Mouse (Mus musculus) heart, adult 2 months (tissue): ENCODE data around the gene Ttc39b. TPM values are rescaled to one million over a fixed set of nuclear protein-coding genes. Genes with fewer than 3 reads are reported as not detected.
A peak's percentile ranks its signal among the peaks of the same experiment; 100 is the strongest.

Experiments
- DNase-seq, 2 experiments: peaks; one replicate each; pipeline ENCODE4 v3.0.0; 2021
- H3K27ac ChIP-seq: fragments of 200-600 bp; 2 replicates; pipeline ENCODE4 v1.8.1; 2022
- H3K27me3 ChIP-seq: fragments of 200-500 bp; 2 replicates; pipeline ENCODE4 v1.6.1; 2012; ENCODE audit warnings: mild to moderate bottlenecking, low read length, inconsistent platforms, mixed read lengths; ENCODE audit not compliant: control insufficient read depth, insufficient read depth
- H3K36me3 ChIP-seq: fragments of 200-500 bp; 2 replicates; pipeline ENCODE4 v1.6.1; 2012; ENCODE audit warnings: low read length, inconsistent platforms; ENCODE audit not compliant: control insufficient read depth, insufficient read depth
- H3K4me1 ChIP-seq: fragments of 200-500 bp; 2 replicates; pipeline ENCODE4 v1.6.1; 2011; ENCODE audit warnings: low read length; ENCODE audit not compliant: control insufficient read depth, insufficient read depth
- H3K4me3 ChIP-seq: fragments of 200-600 bp; 2 replicates; pipeline ENCODE4 v1.8.1; 2022
- H3K79me2 ChIP-seq: fragments of 200-500 bp; replicated peaks from 2 replicates; pipeline ENCODE4 v1.6.1; 2012; ENCODE audit warnings: mild to moderate bottlenecking, inconsistent platforms, low read length, moderate library complexity, mixed read lengths; ENCODE audit not compliant: control insufficient read depth, insufficient read depth
- H3K9ac ChIP-seq: fragments of 200-500 bp; 2 replicates; pipeline ENCODE4 v1.6.1; 2012; ENCODE audit warnings: low read depth, mild to moderate bottlenecking, control low read depth, inconsistent platforms, low read length, mixed read lengths
- CTCF ChIP-seq: fragments of 200-600 bp; IDR thresholded peaks from 2 replicates; pipeline ENCODE4 v1.8.1; 2022; ENCODE audit warnings: antibody characterized with exemption, mild to moderate bottlenecking, moderate library complexity
- EP300 ChIP-seq: fragments of 200-500 bp; IDR thresholded peaks from 2 replicates; pipeline ENCODE4 v1.6.1; 2011; ENCODE audit warnings: low read depth, low read length, control low read depth; ENCODE audit not compliant: insufficient read depth
- POLR2A ChIP-seq: fragments of 200-500 bp; IDR thresholded peaks from 2 replicates; pipeline ENCODE4 v1.6.1; 2011; ENCODE audit warnings: mild to moderate bottlenecking, low read depth, low read length, control low read depth; ENCODE audit not compliant: insufficient read depth
- WGBS: fragments of 180-500 bp; shearing (Covaris S2); methylation state at CpG from one replicate; pipeline ENCODE4 v1.1.7; 2018; 5-methylcytosine and 5-hydroxymethylcytosine counted together
- intact Hi-C: fragments of 180-260 bp; cut with DNase I; formaldehyde crosslinking; loops from one replicate; pipeline ENCODE4 v1.15.1; 2025
- long read RNA-seq: library from polyadenylated mRNA; stranded (forward); transcript quantifications from one replicate; pipeline ENCODE4 v2.0.0, GENCODE M21; 2021
- polyA plus RNA-seq: library from polyadenylated mRNA; depleted of rRNA; stranded (reverse); fragments of >200 nt; gene quantifications from 2 replicates; pipeline ENCODE4 v1.2.3, GENCODE M21; 2012; rRNA removed
- total RNA-seq, 2 experiments: library from RNA; stranded (reverse); gene quantifications; 2 replicates each; pipeline ENCODE4 v1.2.3; 2021

Ttc39b gene
- 10 to 100 TPM; 16.2 to 21.9 TPM for total RNA-seq
- 3.8 and 7.4 TPM in 2 replicates for polyA plus RNA-seq
- long read RNA-seq, full-length matches to known transcripts, result 18 of 23 reads
- long read RNA-seq, partial matches to known transcripts, result 0 of 23 reads
- long read RNA-seq, other reads (novel, unspliced or antisense), result 5 of 23 reads

DNA sequence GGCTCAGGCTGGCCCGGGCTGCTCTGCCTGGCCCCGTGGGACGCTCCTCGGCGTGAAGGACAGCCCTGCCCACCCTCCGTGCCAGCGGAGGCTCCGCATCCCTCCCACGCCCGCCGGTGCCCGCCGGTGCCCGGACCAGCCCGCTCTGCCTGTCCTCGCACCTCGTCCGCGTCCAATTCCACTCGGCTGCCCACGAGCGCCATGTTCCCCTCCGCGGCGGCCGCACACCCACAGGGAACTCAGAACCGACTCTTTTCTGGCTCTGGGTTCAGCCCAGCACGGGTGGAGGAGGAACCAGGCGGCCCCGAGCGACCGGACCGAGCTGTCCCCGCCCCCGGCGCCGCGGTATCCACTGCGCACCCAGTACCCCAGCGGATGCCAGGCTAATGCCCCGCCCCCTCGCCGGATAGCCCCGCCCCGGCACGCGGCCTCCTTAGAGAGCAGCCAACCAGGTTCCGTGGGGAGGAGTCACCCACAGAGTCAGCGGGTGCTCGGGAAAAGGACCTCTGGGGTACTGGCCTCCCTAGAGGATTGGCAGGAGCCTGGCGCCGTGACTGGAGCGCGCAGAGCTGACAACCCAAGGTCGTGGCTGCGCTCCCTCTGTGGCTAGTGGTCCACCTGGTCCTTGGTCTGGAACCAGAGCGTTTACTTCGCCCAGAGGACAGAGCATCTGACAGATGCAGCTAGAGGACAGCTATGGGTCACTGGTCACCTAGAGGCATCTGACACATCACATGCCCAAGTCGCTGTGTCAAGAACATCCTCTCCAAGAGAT, at the start of gene Ttc39b:
TSS of gene Ttc39b (minus strand) at position 346 of the 775 bp plus-strand sequence.
- peak; percentile 99 for DNase-seq
- H3K9ac ChIP-seq, result peak within 1 kb of the TSS; percentile 76
- H3K79me2 ChIP-seq, result peaks cover 3% of the 10 kb centered on the region; the same call in 1 of the 2 replicates
- intact Hi-C loops, result loop anchor here (1.0 to 5.0 kb wide), 4 partner anchors 21 to 93 kb away; partner anchors contain the start of gene Snapc3
- no peaks in the 10 kb centered on the region for H3K27me3 ChIP-seq
- peak within 1 kb of the TSS; percentile 82 for H3K4me3 ChIP-seq
- peaks cover 4% of the 10 kb centered on the region for H3K4me1 ChIP-seq
- H3K36me3 ChIP-seq, result peaks cover 5% of the 10 kb centered on the region
- under 1% methylated on average over 58 of the region's 59 CpGs for WGBS
- peak within 1 kb of the TSS; percentile 87 for H3K27ac ChIP-seq
- 0 out of 2 replicates have a peak, but pooled peaks have one; percentile 48 for TF ChIP-seq EP300
- TF ChIP-seq CTCF, result no peak
- peak; percentile 33; the same call in 1 of the 2 replicates for TF ChIP-seq POLR2A

DNA sequence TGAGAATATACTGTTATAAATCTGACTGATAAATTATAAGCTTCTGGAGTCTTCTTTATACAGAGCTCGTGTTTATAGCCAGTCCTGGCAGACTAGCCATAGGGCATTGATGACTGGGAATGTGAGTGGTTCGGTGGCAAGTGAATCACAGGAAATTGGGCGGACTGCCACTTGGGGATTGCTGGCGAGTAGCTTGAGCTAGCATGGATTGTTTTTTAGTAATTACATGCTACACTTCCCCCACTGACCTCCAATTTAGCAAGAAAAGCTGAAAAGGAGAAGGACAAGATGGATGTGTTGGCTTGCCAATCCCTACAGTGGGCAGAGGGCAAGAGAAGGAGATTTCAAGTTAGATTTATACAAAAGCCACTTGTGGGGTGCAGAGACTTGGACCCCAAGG, 49.3 kb upstream of the Ttc39b start:
- H3K79me2 ChIP-seq, result no peaks in the 10 kb centered on the region
- H3K9ac ChIP-seq, result no peak overlapping the region
- H3K4me1 ChIP-seq, result no peaks in the 10 kb centered on the region
- no peak overlapping the region for H3K27ac ChIP-seq
- 50% methylated on average over 4 of the region's 4 CpGs for WGBS
- no peak for TF ChIP-seq EP300
- TF ChIP-seq POLR2A, result no peak
- no peak for TF ChIP-seq CTCF
- no peak for DNase-seq
- intact Hi-C loops, result no loop called here
- no peaks in the 10 kb centered on the region for H3K27me3 ChIP-seq
- H3K4me3 ChIP-seq, result no peak overlapping the region
- H3K36me3 ChIP-seq, result no peaks in the 10 kb centered on the region

DNA sequence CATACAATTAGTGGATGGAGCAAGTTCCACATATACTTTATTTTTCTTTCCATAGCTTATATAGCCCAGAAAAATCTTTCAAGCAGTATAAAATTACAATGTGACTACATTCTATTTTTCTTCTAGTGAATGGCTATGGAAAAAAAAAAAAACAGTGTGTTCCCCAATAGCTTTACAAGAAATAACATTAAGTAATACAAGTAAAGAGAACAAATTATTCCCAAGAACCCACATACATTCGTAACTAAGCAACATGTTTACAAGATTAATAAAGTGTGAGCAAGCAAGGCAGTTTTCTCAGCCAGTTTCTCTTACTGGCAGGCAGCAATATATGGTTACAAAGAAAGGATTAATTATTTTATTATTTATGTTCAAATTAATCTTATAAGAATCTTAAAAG, 33.7 kb upstream of the Ttc39b start:
- H3K27ac ChIP-seq, result no peak overlapping the region
- H3K27me3 ChIP-seq, result peaks cover 2% of the 10 kb centered on the region
- no peak overlapping the region for H3K9ac ChIP-seq
- intact Hi-C loops, result no loop called here
- TF ChIP-seq POLR2A (no peak), CTCF (no peak), EP300 (no peak)
- no peaks in the 10 kb centered on the region for H3K4me1 ChIP-seq
- no peaks in the 10 kb centered on the region for H3K36me3 ChIP-seq
- no peak overlapping the region for H3K4me3 ChIP-seq
- 86% methylated on average over 1 of the region's 1 CpGs for WGBS
- DNase-seq, result no peak
- H3K79me2 ChIP-seq, result no peaks in the 10 kb centered on the region

DNA sequence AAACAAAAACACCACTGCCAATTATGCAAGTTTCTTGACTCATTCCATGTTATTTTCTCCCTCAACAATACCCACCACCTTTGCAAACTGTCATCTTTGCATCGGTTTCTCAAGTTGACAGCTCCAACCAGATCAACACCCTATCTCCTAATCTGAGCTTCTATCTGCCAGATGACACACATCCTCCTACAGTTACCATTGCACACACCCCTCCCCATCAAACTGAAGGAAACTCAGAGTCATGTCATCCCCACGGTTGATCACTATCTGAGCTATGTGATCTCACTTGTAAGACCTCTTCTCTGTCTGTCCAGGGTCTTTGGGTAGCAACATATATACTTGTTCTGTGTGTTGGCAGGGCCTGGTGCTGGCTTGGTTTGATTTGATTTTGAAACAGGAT, 30.7 kb upstream of the Ttc39b start:
- no peak for DNase-seq
- Histone ChIP-seq H3K27ac (no peak overlapping the region), H3K4me3 (no peak overlapping the region), H3K4me1 (peaks cover 4% of the 10 kb centered on the region), H3K36me3 (peaks cover 3% of the 10 kb centered on the region; the same call in 1 of the 2 replicates), H3K27me3 (peaks cover 2% of the 10 kb centered on the region), H3K79me2 (no peaks in the 10 kb centered on the region), H3K9ac (no peak overlapping the region)
- TF ChIP-seq POLR2A, result no peak
- no peak for TF ChIP-seq EP300
- no peak for TF ChIP-seq CTCF
- WGBS, result 82% methylated on average over 2 of the region's 2 CpGs
- intact Hi-C loops, result no loop called here

DNA sequence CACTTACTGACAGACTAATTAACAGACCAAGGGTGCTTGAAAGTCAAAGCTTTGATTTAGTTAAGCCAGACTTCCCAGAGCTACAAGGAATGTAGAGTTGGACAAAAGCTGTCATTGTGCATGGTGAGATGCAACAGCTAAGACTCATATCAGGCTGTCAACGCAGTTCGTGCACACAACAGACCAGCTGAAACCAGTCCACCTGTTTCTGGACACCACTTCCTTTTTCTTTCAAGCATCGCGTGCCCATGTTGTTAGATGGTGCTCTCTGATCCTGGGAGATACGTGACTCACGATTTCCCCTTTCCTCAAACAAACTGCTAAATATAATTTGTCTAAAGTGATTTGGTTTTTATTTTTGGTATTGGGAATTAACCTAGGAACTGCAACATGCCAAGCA, 29.9 kb upstream of the Ttc39b start:
- no peak for DNase-seq
- H3K4me3 ChIP-seq, result no peak overlapping the region
- peak overlapping the region; percentile 4; the same call in 1 of the 2 replicates for H3K27ac ChIP-seq
- 22% methylated on average over 6 of the region's 6 CpGs for WGBS
- no peaks in the 10 kb centered on the region for H3K79me2 ChIP-seq
- no peak overlapping the region for H3K9ac ChIP-seq
- TF ChIP-seq EP300, result no peak
- no peak for TF ChIP-seq CTCF
- TF ChIP-seq POLR2A, result no peak
- H3K27me3 ChIP-seq, result peaks cover 1% of the 10 kb centered on the region
- peaks cover 4% of the 10 kb centered on the region for H3K4me1 ChIP-seq
- peaks cover 3% of the 10 kb centered on the region; the same call in 1 of the 2 replicates for H3K36me3 ChIP-seq
- intact Hi-C loops, result no loop called here

DNA sequence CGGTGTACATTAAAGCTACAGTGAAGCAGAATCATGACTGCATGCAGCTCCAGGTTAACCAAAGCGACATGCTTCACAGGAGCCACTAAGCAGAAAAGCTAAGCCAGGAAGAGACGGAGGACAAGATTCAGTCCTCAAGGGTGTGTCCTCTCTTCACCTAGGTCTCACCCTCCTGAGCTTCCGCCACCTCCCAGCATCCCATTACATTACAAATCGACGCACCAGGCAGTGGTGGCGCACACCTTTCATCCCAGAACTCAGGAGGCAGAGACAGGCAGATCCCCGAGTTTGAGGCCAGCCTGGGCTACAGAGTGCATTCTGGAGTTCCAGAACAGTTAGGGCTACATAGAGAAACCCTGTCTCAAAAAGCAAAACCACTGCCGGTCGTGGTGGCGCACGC, 29.2 kb upstream of the Ttc39b start:
- DNase-seq, result no peak
- H3K4me3 ChIP-seq, result no peak overlapping the region
- H3K79me2 ChIP-seq, result no peaks in the 10 kb centered on the region
- H3K27ac ChIP-seq, result no peak overlapping the region
- intact Hi-C loops, result no loop called here
- no peaks in the 10 kb centered on the region for H3K27me3 ChIP-seq
- H3K4me1 ChIP-seq, result peaks cover 4% of the 10 kb centered on the region
- peaks cover 3% of the 10 kb centered on the region; the same call in 1 of the 2 replicates for H3K36me3 ChIP-seq
- WGBS, result 96% methylated on average over 12 of the region's 12 CpGs
- no peak for TF ChIP-seq POLR2A
- TF ChIP-seq CTCF, result no peak
- H3K9ac ChIP-seq, result no peak overlapping the region
